Mouse (Mus musculus) CH12.LX (cell line): Measurements from ENCODE around the gene Gm13539. TPM values are rescaled to one million over a fixed set of nuclear protein-coding genes. Genes with fewer than 3 reads are reported as not detected.
"Not testable (repeated sequence)": the region's sequence is repeated elsewhere in the genome, so short reads cannot be mapped to it uniquely, and the experiment has no call there.

Experiments used
- DNase-seq: peaks from one replicate; pipeline ENCODE4 v3.0.0-alpha.2; 2013; ENCODE audit errors: extremely low read depth
- H3K27ac ChIP-seq: 2 replicates; pipeline ENCODE4 v1.5.1; 2012; ENCODE audit warnings: low read depth, mild to moderate bottlenecking, control low read depth, moderate library complexity; ENCODE audit not compliant: insufficient read depth
- H3K27me3 ChIP-seq: replicated peaks from 2 replicates; pipeline ENCODE3; 2012; ENCODE audit warnings: inconsistent platforms
- H3K36me3 ChIP-seq, 2 experiments: replicated peaks in 1 of 2; 2 replicates each; pipeline versions ENCODE3 to v1.6.1; 2012; ENCODE audit warnings: inconsistent platforms in 1 of 2, low read length in 1 of 2, mild to moderate bottlenecking in 1 of 2, mixed read lengths in 1 of 2, moderate library complexity in 1 of 2; ENCODE audit not compliant: control insufficient read depth in 1 of 2, insufficient read depth in 1 of 2
- H3K4me1 ChIP-seq, 2 experiments: 2 replicates each; pipeline ENCODE4 v1.6.1; 2012; ENCODE audit warnings: inconsistent platforms in 1 of 2, moderate library complexity in 1 of 2; ENCODE audit not compliant: insufficient read depth in 2 of 2, control insufficient read depth in 1 of 2
- H3K4me2 ChIP-seq: 2 replicates; pipeline ENCODE4 v1.6.1; 2012; ENCODE audit warnings: low read depth, mild to moderate bottlenecking, control low read depth; ENCODE audit not compliant: poor library complexity, insufficient read depth, severe bottlenecking
- H3K4me3 ChIP-seq, 3 experiments: fragments of 150-350 bp in 1 of 3; sonication (generic) in 1 of 3; replicated peaks in 1 of 3; 2 replicates each; pipeline versions ENCODE3 to v1.5.1; 2011 to 2012; ENCODE audit warnings: low read depth in 2 of 3, low read length in 2 of 3, mild to moderate bottlenecking in 2 of 3, moderate library complexity in 2 of 3, control low read depth in 1 of 3, improper control_type of control experiment in 1 of 3, inconsistent platforms in 1 of 3, mixed read lengths in 1 of 3; ENCODE audit not compliant: poor library complexity in 1 of 3
- H3K79me2 ChIP-seq: replicated peaks from 2 replicates; pipeline ENCODE4 v1.6.1; 2012; ENCODE audit warnings: mild to moderate bottlenecking, moderate library complexity; ENCODE audit not compliant: control insufficient read depth, poor library complexity, insufficient read depth, severe bottlenecking; ENCODE audit errors: extremely low read depth
- H3K9ac ChIP-seq: 2 replicates; pipeline ENCODE4 v1.6.1; 2012; ENCODE audit warnings: low read depth, mild to moderate bottlenecking, control low read depth, moderate library complexity; ENCODE audit not compliant: insufficient read depth
- H3K9me3 ChIP-seq: replicated peaks from 2 replicates; pipeline ENCODE3; 2012; ENCODE audit warnings: low read length, inconsistent platforms, mixed read lengths
- CHD2 ChIP-seq: IDR thresholded peaks from 2 replicates; pipeline ENCODE4 v1.6.1; 2011; ENCODE audit warnings: low read length, improper control_type of control experiment
- EP300 ChIP-seq: IDR thresholded peaks from 2 replicates; pipeline ENCODE4 v1.6.1; 2011; ENCODE audit warnings: low read length, improper control_type of control experiment
- GABPA ChIP-seq: IDR thresholded peaks from 2 replicates; pipeline ENCODE4 v1.6.1; 2012; ENCODE audit warnings: low read depth, low read length, improper control_type of control experiment, inconsistent platforms; ENCODE audit not compliant: insufficient replicate concordance
- MAX ChIP-seq: IDR thresholded peaks from 2 replicates; pipeline ENCODE4 v1.6.1; 2011; ENCODE audit warnings: low read length, improper control_type of control experiment
- MEF2A ChIP-seq: IDR thresholded peaks from 2 replicates; pipeline ENCODE4 v1.6.1; 2014; ENCODE audit warnings: low read depth, mild to moderate bottlenecking, inconsistent platforms, low read length, improper control_type of control experiment, borderline replicate concordance
- RAD21 ChIP-seq: IDR thresholded peaks from 2 replicates; pipeline ENCODE4 v1.6.1; 2011; ENCODE audit warnings: low read depth, mild to moderate bottlenecking, low read length, improper control_type of control experiment, moderate library complexity
- TBP ChIP-seq: conservative IDR thresholded peaks from 2 replicates; pipeline ENCODE4 v1.6.1; 2011; ENCODE audit warnings: low read depth, low read length, improper control_type of control experiment
- USF2 ChIP-seq: conservative IDR thresholded peaks from 2 replicates; pipeline ENCODE4 v1.6.1; 2011; ENCODE audit warnings: low read depth, low read length, improper control_type of control experiment
- ZMIZ1 ChIP-seq: IDR thresholded peaks from 2 replicates; pipeline ENCODE4 v1.6.1; 2012; ENCODE audit warnings: low read depth, mild to moderate bottlenecking, inconsistent platforms, low read length, improper control_type of control experiment
- ZNF384 ChIP-seq: IDR thresholded peaks from 2 replicates; pipeline ENCODE4 v1.6.1; 2012; ENCODE audit warnings: low read depth, low read length, improper control_type of control experiment, inconsistent platforms
- dilution Hi-C: fragments of 300-500 bp; cut with MboI; formaldehyde crosslinking; loops from 2 replicates; pipeline ENCODE4 v1.14.3; 2020; ENCODE audit warnings: low sequenced_read_pairs; ENCODE audit not compliant: extremely low pct_unique_long_range_greater_than_20kb, extremely low pct_ligation_motif_present
- in situ Hi-C: fragments of 300-500 bp; cut with MboI; formaldehyde crosslinking; loops from 3 replicates; pipeline ENCODE4 v1.14.3; 2019; ENCODE audit warnings: low sequenced_read_pairs, low pct_ligation_motif_present, low pct_unique_long_range_greater_than_20kb, mixed read lengths
- polyA plus RNA-seq: library from polyadenylated mRNA; unstranded; fragments of >175 nt; gene quantifications from 2 replicates; pipeline ENCODE4 v1.2.1, GENCODE M21; 2012; ENCODE audit warnings: low read depth; ENCODE audit not compliant: insufficient read length
- total RNA-seq, 2 experiments: library from RNA; depleted of rRNA; stranded (reverse); fragments of 300-350 nt in 1 of 2; fragments of >200 nt in 1 of 2; gene quantifications; 2 replicates each; pipeline ENCODE4 v1.2.3; 2012 to 2014

The Gm13539 gene
- total RNA-seq (2012; rRNA removed) (not detected in 2 replicates), total RNA-seq (2014; rRNA removed) (not detected in 2 replicates), polyA plus RNA-seq (not detected in 2 replicates)

DNA sequence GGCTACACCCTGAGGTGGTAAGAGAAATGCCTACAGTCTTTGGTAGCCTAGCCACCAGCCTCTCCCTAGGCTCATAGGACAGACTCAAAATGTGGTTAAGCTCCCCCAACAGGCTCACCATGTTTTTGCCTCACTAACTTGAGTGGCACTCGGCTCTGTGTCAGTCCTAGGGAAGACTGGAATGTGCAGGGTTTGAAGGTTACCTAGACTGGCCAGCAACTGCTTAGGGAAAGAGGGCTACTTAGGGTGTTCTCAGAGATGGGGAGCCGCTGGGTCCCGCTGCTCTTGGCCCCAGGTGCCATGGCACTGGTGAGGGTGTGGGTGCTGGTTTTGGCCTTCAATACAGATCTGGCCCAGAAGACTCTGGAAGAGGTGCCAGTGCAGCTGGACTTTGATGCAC is at the start of gene Gm13539:
Gene Gm13539, plus strand, starts transcription at position 301 of the 400 bp plus-strand sequence.
- dilution Hi-C loops, result no loop called here
- TF ChIP-seq USF2 (no peak), RAD21 (no peak), GABPA (no peak), ZNF384 (no peak), MAX (no peak), TBP (no peak), ZMIZ1 (no peak)
- no peak within 1 kb of the TSS for H3K27ac ChIP-seq
- no peak for DNase-seq
- H3K4me2 ChIP-seq, result no peak within 1 kb of the TSS
- in situ Hi-C loops, result no loop called here
- no peak within 1 kb of the TSS for H3K4me3 ChIP-seq
- no peak within 1 kb of the TSS for H3K9ac ChIP-seq
- H3K4me1 ChIP-seq, result no peaks in the 10 kb centered on the region
- H3K79me2 ChIP-seq, result no peaks in the 10 kb centered on the region
- peaks cover 57% of the 10 kb centered on the region for H3K27me3 ChIP-seq
- H3K36me3 ChIP-seq, result no peaks in the 10 kb centered on the region
- H3K9me3 ChIP-seq, result no peaks in the 10 kb centered on the region

DNA sequence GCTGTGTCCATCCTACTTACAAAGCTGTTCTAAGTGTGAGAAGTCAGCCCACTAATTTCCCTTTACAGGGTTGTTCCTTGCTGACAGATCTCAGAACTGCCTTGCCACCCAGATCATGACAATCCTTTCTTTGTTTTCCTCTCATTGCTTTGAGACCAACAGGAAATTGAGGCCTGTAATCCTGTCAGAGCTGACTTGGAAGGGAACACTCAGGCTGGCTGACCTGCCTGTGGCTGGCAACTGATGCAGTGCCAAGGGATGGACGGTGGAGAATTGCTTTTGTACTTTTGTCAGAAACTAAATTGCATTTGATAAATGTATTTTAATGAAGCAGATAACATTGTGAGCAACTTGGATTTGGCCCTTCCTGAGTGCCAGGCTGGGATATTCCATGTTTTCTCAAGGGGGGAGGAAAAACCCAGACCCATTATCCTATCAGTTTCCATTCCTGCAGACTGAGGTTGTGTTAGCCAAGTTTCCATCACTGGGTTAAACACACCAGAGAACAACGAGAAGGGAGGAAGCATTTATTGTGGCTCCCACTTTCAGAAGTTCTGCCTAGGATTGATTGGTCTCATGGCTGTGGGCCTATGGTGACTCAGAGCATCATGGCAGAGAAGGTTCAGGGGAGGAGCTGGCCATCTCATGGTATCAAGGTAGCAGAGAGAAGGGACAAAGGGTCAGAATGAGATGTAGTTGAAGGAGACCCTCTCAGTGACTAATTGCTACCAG is 48.7 kb upstream of the Gm13539 start:
- in situ Hi-C loops, result no loop called here
- Histone ChIP-seq H3K27ac (no peak overlapping the region), H3K9ac (no peak overlapping the region), H3K27me3 (peaks cover 68% of the 10 kb centered on the region), H3K4me1 (no peaks in the 10 kb centered on the region), H3K4me2 (no peak overlapping the region), H3K79me2 (no peaks in the 10 kb centered on the region), H3K9me3 (peaks cover 4% of the 10 kb centered on the region), H3K4me3 (no peak overlapping the region), H3K36me3 (no peaks in the 10 kb centered on the region)
- DNase-seq, result no peak
- dilution Hi-C loops, result no loop called here
- TF ChIP-seq EP300, result no peak
- TF ChIP-seq MEF2A, result no peak
- TF ChIP-seq CHD2, result no peak

DNA sequence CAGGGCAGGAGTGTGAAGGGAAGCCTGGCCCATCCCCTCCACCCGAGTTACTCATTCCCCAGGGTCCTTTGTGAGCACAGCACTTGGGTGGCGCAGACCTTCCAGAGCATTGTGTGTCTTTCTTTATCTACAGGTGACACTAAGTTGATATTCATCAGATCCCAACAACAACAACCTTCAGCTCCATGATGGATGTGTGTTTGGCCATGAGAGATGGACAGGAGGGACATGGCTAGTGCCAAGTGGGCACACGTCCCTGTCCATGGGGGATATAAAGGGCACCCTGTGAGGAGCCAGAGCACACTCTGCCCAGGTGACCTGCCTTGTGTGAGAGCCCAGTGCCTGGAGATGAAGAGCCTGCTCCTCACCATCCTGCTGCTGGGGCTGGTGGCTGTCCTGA is 45.3 kb upstream of the Gm13539 start, which contains the start of gene Obp2b:
Gene Obp2b, plus strand, starts transcription at position 301 of the 400 bp plus-strand sequence.
- H3K4me2 ChIP-seq, dilution Hi-C loops, H3K4me3 ChIP-seq, H3K9me3 ChIP-seq, in situ Hi-C loops, H3K9ac ChIP-seq, H3K36me3 ChIP-seq, H3K79me2 ChIP-seq, H3K4me1 ChIP-seq, H3K27ac ChIP-seq, DNase-seq: not testable (repeated sequence)
- H3K27me3 ChIP-seq, result peaks cover 62% of the 10 kb centered on the region
